Mouse (Mus musculus): ENCODE measurements at regions not wholly inside any gene's neighbourhood (a gene's known extent, or its start where the extent isn't known, plus 50 kb on each side); places are given as distances from the start of the nearest gene placed in this dataset.

GRCm38 (mm10) chr4:142638733-142639339, 399.6 kb upstream of the Kazn start:
- no peaks in the 10 kb centered on the region for H3K36me3 ChIP-seq (replicated peaks)
- no peaks in the 10 kb centered on the region for H3K27me3 ChIP-seq (ENCODE audit: poor library complexity, severe bottlenecking)
- peak overlapping the region; percentile 70 for H3K27ac ChIP-seq
- 28% methylated on average over 13 of the region's 13 CpGs for WGBS
- H3K4me3 ChIP-seq, result peak overlapping the region; percentile 18; the same call in 1 of the 2 replicates
- DNase-seq (ENCODE audit: extremely low spot score, low spot score), result peak; percentile 26
- H3K9me3 ChIP-seq, result no peaks in the 10 kb centered on the region
- H3K4me1 ChIP-seq, result peaks cover 14% of the 10 kb centered on the region

GRCm38 (mm10) chr4:142638057-142638456, 398.9 kb upstream of the Kazn start:
- Histone ChIP-seq H3K36me3 (replicated peaks) (no peaks in the 10 kb centered on the region), H3K9me3 (no peaks in the 10 kb centered on the region), H3K4me1 (peaks cover 14% of the 10 kb centered on the region), H3K27ac (no peak overlapping the region), H3K27me3 (ENCODE audit: poor library complexity, severe bottlenecking) (no peaks in the 10 kb centered on the region), H3K4me3 (no peak overlapping the region)
- DNase-seq (ENCODE audit: extremely low spot score, low spot score), result no peak
- 91% methylated on average over 4 of the region's 4 CpGs for WGBS

DNA sequence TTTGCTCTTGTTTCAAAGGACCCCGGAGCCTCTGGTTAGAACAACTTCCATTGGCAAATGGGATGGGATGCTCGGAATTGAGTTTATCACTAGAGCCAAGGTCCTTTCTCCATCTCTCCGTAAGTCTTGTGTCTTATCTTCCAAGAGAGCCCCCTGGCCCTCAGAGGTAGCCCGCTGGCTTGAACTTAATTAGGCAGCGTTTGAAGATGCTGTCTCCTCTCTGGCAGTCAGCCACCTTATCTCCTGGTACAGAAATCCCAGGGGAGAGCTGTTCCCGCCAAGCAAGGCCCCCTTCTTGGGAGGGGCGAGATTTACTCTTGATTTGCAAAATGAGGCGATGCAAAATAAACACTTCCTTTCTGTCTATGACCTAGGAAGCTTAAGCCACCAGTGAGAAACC, 395.2 kb upstream of the Kazn start:
- Histone ChIP-seq H3K27me3 (ENCODE audit: poor library complexity, severe bottlenecking) (no peaks in the 10 kb centered on the region), H3K4me3 (no peak overlapping the region), H3K36me3 (replicated peaks) (no peaks in the 10 kb centered on the region), H3K27ac (no peak overlapping the region), H3K9me3 (no peaks in the 10 kb centered on the region), H3K4me1 (peaks cover 12% of the 10 kb centered on the region)
- no peak for DNase-seq (ENCODE audit: extremely low spot score, low spot score)
- WGBS, result 81% methylated on average over 8 of the region's 8 CpGs

DNA sequence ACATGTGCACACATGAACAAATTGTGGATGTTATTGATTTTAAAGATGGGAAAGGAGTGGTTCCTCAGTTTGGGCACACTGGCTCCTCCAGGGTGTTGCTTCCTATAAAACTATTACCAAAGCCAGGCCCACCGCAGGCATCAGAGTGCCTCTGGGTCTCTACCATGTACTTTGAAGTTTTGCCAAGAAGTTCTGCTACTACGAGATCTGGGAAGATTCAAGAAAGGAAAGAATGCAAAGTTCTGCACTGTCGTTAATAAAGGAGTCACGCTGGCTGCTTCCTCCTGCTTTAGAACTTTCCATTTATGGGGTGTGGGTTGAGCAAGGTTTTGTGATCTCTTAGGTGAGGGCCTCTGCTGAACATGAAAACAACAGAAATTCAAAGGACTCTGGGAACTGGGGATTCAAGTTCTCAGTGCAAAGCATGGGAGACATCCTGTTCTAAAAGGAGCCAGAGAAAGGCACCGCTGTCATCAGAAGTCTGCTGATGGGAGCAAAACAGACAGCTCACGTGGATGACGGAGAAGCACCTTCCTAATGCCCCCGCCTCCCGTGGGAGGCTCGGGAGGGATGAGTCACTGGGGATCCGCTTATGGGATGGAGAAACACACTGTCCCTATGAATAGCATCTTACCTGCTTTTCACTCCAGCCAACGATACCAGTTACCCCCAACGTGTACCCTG, 394.6 kb upstream of the Kazn start:
- DNase-seq (ENCODE audit: extremely low spot score, low spot score), result no peak
- Histone ChIP-seq H3K27ac (no peak overlapping the region), H3K4me3 (no peak overlapping the region), H3K27me3 (ENCODE audit: poor library complexity, severe bottlenecking) (no peaks in the 10 kb centered on the region), H3K36me3 (replicated peaks) (no peaks in the 10 kb centered on the region), H3K4me1 (peaks cover 6% of the 10 kb centered on the region), H3K9me3 (no peaks in the 10 kb centered on the region)
- 86% methylated on average over 13 of the region's 13 CpGs for WGBS

- Histone ChIP-seq H3K9me3 (no peaks in the 10 kb centered on the region), H3K4me3 (no peak overlapping the region), H3K4me1 (peaks cover 21% of the 10 kb centered on the region), H3K36me3 (replicated peaks) (no peaks in the 10 kb centered on the region), H3K27me3 (ENCODE audit: poor library complexity, severe bottlenecking) (peaks cover 5% of the 10 kb centered on the region; the same call in 1 of the 2 replicates), H3K27ac (no peak overlapping the region)
- DNase-seq (ENCODE audit: extremely low spot score, low spot score), result no peak
- WGBS, result 85% methylated on average over 8 of the region's 8 CpGs
Observed at GRCm38 (mm10) chr4:142626503-142627194, 387.4 kb upstream of the Kazn start.

DNA sequence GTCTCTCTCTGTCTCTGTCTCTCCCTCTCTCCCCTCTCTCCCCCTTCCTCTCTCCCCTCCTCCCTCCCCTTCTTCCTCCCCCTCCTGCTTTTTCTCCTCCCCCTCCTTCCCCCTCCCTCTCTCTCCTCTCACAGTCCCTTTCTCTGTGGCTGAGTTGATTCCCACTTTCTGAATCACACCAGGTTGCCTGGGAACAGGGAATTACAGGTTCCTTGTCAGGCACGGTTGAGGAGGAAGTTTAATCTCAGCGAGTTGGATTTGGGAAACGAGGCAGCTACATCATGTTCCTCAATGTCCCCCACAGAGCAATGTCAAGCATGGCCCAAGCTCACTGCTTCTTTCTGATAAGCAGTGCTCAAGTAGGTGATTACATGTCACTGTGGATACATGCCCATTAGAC, 386.3 kb upstream of the Kazn start:
- no peak overlapping the region for H3K4me3 ChIP-seq
- DNase-seq (ENCODE audit: extremely low spot score, low spot score), result no peak
- no peak overlapping the region for H3K27ac ChIP-seq
- peaks cover 5% of the 10 kb centered on the region; the same call in 1 of the 2 replicates for H3K27me3 ChIP-seq (ENCODE audit: poor library complexity, severe bottlenecking)
- H3K36me3 ChIP-seq (replicated peaks), result no peaks in the 10 kb centered on the region
- WGBS, result 52% methylated on average over 3 of the region's 3 CpGs
- H3K4me1 ChIP-seq, result peaks cover 26% of the 10 kb centered on the region
- no peaks in the 10 kb centered on the region for H3K9me3 ChIP-seq

GRCm38 (mm10) chr4:142622151-142622861, 383.1 kb upstream of the Kazn start:
- Histone ChIP-seq H3K36me3 (replicated peaks) (no peaks in the 10 kb centered on the region), H3K9me3 (no peaks in the 10 kb centered on the region), H3K27ac (peak overlapping the region; percentile 68), H3K4me3 (peak overlapping the region; percentile 4; the same call in 1 of the 2 replicates), H3K27me3 (ENCODE audit: poor library complexity, severe bottlenecking) (peaks cover 5% of the 10 kb centered on the region; the same call in 1 of the 2 replicates), H3K4me1 (peaks cover 39% of the 10 kb centered on the region)
- DNase-seq (ENCODE audit: extremely low spot score, low spot score), result peak; percentile 40
- WGBS, result 35% methylated on average over 17 of the region's 17 CpGs

DNA sequence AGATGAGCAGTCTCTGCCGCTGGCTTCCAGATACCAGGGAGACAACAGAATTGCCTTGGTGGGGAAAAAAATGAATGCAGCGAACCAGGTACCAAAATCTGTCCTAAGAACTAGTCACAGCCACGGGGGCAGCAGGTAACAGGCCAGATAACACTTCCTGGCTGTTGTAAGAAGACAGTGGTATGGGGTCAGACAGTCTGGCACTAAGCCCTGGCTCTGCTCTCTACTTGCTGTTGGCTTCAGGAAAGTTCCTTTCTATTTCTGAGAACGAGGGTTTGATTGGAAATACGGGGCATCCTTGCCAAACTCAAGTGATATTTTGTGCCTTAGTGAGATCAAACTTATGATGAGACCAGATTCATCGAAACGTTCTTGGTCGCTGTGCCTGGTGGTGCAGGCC, 380.2 kb upstream of the Kazn start:
- Histone ChIP-seq H3K4me3 (no peak overlapping the region), H3K4me1 (peaks cover 33% of the 10 kb centered on the region), H3K27me3 (ENCODE audit: poor library complexity, severe bottlenecking) (peaks cover 3% of the 10 kb centered on the region; the same call in 1 of the 2 replicates), H3K36me3 (replicated peaks) (no peaks in the 10 kb centered on the region), H3K9me3 (no peaks in the 10 kb centered on the region), H3K27ac (no peak overlapping the region)
- WGBS, result 71% methylated on average over 8 of the region's 8 CpGs
- DNase-seq (ENCODE audit: extremely low spot score, low spot score), result no peak

- Histone ChIP-seq H3K9me3 (no peaks in the 10 kb centered on the region), H3K4me3 (no peak overlapping the region), H3K27ac (no peak overlapping the region), H3K27me3 (ENCODE audit: poor library complexity, severe bottlenecking) (no peaks in the 10 kb centered on the region; the same call in 1 of the 2 replicates), H3K4me1 (peaks cover 33% of the 10 kb centered on the region), H3K36me3 (replicated peaks) (no peaks in the 10 kb centered on the region)
- DNase-seq (ENCODE audit: extremely low spot score, low spot score), result no peak
- 22% methylated on average over 4 of the region's 4 CpGs for WGBS
Observed at GRCm38 (mm10) chr4:142618770-142619169, 379.6 kb upstream of the Kazn start.

- no peaks in the 10 kb centered on the region for H3K36me3 ChIP-seq (replicated peaks)
- DNase-seq (ENCODE audit: extremely low spot score, low spot score), result peak; percentile 26
- no peaks in the 10 kb centered on the region for H3K9me3 ChIP-seq
- no peaks in the 10 kb centered on the region; the same call in 1 of the 2 replicates for H3K27me3 ChIP-seq (ENCODE audit: poor library complexity, severe bottlenecking)
- 64% methylated on average over 5 of the region's 5 CpGs for WGBS
- H3K4me1 ChIP-seq, result peaks cover 29% of the 10 kb centered on the region
- H3K4me3 ChIP-seq, result no peak overlapping the region
- H3K27ac ChIP-seq, result no peak overlapping the region
Observed at GRCm38 (mm10) chr4:142617676-142618075, 378.5 kb upstream of the Kazn start.

- no peak for DNase-seq (ENCODE audit: extremely low spot score, low spot score)
- 80% methylated on average over 7 of the region's 7 CpGs for WGBS
- no peak overlapping the region for H3K27ac ChIP-seq
- no peaks in the 10 kb centered on the region for H3K9me3 ChIP-seq
- H3K4me1 ChIP-seq, result peaks cover 21% of the 10 kb centered on the region
- H3K36me3 ChIP-seq (replicated peaks), result no peaks in the 10 kb centered on the region
- no peaks in the 10 kb centered on the region; the same call in 1 of the 2 replicates for H3K27me3 ChIP-seq (ENCODE audit: poor library complexity, severe bottlenecking)
- H3K4me3 ChIP-seq, result no peak overlapping the region
Observed at GRCm38 (mm10) chr4:142616901-142617300, 377.7 kb upstream of the Kazn start.

DNA sequence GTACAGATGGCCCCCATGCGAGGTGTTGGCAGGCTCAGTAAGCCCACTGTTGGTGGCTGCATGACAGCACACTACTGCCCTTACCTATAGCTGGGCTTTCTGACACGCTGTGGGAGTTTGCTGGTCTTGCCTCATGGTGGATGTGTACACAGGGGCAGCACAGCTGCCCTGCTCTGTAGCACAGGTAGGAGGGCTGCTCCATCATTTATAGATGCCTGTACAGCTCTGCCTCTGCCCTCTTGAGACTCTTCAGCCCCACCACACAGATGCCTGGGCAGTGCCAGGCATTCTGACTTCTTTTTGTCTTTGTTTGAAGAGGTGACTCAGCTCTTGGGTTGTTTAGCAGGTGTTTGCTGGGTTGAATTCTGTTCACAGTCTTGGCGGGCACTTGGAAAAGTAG, 365.9 kb upstream of the Kazn start:
- H3K36me3 ChIP-seq (replicated peaks), result no peaks in the 10 kb centered on the region
- H3K27me3 ChIP-seq (ENCODE audit: poor library complexity, severe bottlenecking), result no peaks in the 10 kb centered on the region
- H3K9me3 ChIP-seq, result peaks cover 5% of the 10 kb centered on the region; the same call in 1 of the 2 replicates
- H3K4me3 ChIP-seq, result no peak overlapping the region
- 83% methylated on average over 3 of the region's 3 CpGs for WGBS
- no peak overlapping the region for H3K27ac ChIP-seq
- no peak for DNase-seq (ENCODE audit: extremely low spot score, low spot score)
- no peaks in the 10 kb centered on the region for H3K4me1 ChIP-seq

Data from forebrain, embryonic 10.5 days (tissue).